Mouse (Mus musculus): ENCODE measurements around the gene Abraxas2. TPM values are rescaled to one million over a fixed set of nuclear protein-coding genes. Genes with fewer than 3 reads are reported as not detected.

Gene Abraxas2
- total RNA-seq (2023): 10 to 100 TPM; 33.9 to 40.2 TPM

GRCm38 (mm10) chr7:132859042-132859958 is at the start of gene Abraxas2:
Gene Abraxas2, plus strand, starts transcription at chr7:132859225.

GRCm38 (mm10) chr7:132813416-132814088 is 45.5 kb upstream of the Abraxas2 start, which contains the start of gene Fam53b:
Gene Fam53b, minus strand, starts transcription at chr7:132813886.

GRCm38 (mm10) chr7:132852173-132852844 is 6.7 kb upstream of the Abraxas2 start, which contains the start of gene Eef1akmt2:
Gene Eef1akmt2, minus strand, starts transcription at chr7:132852673.

GRCm38 (mm10) chr7:132930850-132931559 is 72.0 kb downstream of the Abraxas2 start, which contains the start of gene Zranb1:
Gene Zranb1, plus strand, starts transcription at chr7:132931142.

Other genes starting within 250 kb of the Abraxas2 start
- 1 to 10 TPM; 2.0 to 3.3 TPM for gene Lhpp, start 248.6 kb upstream of the Abraxas2 start, total RNA-seq (2023)
- gene Fam53b, start 45.3 kb upstream of the Abraxas2 start, total RNA-seq (2023): 10 to 100 TPM; 62.6 to 64.3 TPM
- 10 to 100 TPM in 1 of 2 experiments, 1 to 10 TPM in 1; 10.0 to 11.8 TPM for gene Eef1akmt2, start 6.6 kb upstream of the Abraxas2 start, total RNA-seq (2023)
- 10 to 100 TPM; 30.3 to 31.5 TPM for gene Zranb1, start 71.9 kb downstream of the Abraxas2 start, total RNA-seq (2023)

Data from neutrophil, adult 83 days (primary cell).